Mouse (Mus musculus) thymus, adult 18-20 months (tissue): Measurements from ENCODE around the gene Slc9a6.

Experiments used
- DNase-seq, 2 experiments: peaks; one replicate each; pipeline ENCODE4 v3.0.0; 2022; ENCODE audit warnings: mixed read lengths in 2 of 2

Slc9a6 gene

DNA sequence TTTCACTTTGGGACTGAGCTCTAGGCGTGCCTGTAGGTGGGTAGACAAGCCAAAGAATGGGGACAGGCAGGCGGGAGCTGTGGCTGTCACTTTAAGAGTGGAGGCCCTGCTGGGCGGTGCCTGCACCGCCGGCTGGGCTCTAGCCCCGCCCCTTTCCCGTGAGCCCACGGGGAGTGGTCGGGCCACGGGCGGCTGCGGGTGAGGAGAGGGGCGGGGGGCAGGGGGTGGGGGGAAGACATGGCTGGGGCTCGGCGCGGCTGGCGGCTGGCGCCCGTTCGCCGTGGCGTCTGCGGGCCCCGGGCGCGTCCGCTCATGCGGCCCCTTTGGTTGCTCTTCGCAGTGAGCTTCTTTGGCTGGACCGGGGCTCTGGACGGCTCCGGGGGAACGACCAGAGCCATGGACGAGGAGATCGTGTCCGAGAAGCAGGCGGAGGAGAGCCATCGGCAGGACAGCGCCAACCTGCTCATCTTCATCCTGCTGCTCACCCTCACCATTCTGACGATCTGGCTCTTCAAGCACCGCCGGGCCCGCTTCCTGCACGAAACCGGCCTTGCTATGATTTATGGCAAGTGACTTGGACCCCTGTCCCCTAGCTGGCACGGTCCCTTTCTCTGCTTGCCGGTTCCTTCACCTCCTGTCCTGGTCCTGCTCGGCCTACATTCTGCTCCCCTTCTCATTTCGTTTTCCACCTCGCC, at the start of gene Slc9a6:
Gene Slc9a6 (plus strand): TSS at position 135 of the 695 bp plus-strand sequence.
- peak; percentile 64 to 75 for DNase-seq

DNA sequence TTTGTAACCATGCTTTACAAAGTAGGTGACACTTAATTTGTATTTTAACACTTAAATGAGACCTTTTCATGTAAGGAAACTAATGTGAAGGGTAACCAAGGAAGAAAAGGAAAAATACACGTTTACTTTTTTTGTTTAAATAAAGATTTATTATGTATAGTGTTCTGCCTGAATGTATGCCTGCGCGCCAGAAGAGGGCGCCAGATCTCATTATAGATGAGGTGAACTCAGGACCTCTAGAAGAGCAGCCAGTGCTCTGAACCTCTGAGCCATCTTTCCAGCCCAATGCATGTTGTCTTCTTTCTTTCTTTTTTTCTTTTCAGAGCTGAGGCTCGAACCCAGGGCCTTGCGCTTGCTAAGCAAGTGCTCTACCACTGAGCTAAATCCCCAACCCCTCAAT, 37.1 kb upstream of the Slc9a6 start:
- no peak for DNase-seq

DNA sequence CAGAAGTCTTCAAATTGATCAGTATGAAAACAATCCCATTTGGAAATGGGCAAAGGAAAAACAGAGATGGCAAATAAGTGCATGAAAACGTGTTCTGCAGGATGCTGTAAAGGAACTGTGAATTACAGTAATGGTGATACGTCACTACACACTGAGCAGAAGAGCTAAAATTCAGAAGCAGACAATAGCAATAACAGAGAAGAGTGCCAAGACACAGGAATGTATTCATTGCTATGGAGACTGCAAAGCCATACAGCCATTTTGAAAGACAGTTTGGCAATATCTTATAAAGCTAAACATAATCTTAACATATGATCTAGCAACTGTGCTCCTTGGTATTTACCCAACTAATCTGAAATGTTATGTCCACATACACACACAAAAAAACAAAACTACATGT, 31.4 kb upstream of the Slc9a6 start:
- DNase-seq: no peak

DNA sequence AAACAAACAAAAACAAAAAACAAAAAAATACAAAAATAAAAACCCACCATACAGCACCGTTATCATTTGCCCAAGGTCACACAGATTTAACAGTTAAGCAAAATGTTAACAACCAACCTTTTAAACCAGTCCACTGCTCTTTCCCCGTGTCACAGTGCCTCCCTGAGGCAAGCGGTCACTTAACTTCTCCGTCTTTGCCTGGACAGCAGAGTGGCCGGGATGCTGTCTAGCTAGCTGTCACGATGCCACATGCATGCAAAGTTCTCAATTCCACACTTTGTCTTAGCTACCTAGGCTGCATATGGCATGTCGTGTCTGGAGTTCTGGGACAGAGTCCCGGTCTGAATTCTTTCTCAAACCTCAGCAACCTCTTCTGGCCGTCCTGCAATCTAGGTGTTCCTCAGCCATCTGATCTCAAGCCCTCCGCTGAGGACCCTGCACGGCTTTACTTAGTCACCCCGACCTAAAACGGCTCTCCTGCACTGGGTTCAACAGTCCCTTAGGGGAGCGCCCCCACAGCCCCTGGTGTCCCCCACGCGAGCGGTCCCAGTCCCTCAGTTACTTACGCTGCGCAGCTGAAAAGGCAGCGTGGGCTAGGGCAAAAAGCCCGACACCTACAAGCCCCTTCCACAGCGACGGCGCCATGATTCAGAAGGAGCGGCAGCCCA, 12.2 kb upstream of the Slc9a6 start:
- DNase-seq: no peak

DNA sequence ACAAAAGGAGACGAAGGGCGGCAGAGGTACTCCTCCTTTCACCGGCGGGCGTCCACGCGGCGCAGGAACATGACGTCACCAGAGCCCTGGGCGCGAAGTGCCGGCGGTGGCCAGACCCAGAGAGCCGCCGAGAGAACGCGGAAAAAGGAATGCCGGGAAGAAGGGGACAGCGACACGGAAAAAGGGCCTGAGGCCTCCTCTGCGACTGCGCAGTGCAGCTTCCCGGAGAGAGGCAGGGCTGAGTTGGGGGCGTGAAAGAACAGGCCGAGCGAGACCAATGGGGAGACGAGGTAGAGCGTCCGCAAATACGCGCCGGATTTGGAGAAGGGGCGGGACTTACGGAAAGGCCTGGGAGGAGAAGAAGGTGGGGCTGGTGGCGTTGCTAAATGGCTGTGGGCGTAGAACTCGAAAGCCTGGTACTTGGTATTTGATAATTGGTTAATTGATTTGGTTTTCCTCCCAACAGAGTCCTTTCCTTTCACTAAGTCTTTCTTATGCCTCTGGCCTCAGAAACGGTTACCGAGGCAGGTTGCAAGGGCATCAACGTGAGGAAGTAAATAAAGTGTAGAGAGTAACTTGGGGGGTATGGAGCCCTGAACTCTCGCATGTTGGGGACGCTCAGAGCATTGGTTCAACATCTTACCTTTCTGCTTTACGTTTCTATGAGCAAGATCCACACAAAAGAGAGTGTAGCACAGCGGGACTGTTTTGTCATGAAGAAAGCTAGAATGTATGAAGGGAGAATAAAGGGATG, 11.5 kb upstream of the Slc9a6 start, which contains the start of gene Mmgt1:
Gene Mmgt1 (minus strand): TSS at position 183 of the 754 bp plus-strand sequence.
- DNase-seq: peak; percentile 85 to 92

DNA sequence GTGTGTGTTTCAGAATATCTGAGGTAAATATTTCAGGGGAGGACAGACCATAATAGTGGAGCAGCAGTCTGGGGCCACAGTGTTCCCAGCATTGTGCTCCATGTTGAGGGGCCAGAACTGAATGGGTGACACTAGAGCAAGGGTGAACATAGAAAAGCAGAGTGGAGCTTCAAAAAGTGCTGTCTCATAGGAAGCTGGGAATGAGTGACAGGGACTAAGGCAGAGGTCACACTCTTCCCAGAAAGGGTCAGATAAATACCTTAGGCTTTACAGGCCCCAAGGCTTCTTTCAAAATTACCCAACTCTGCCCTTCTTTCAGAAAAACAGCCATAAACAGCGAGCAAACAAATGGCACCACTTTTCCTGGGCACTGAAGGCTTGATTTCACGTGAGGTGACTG, 3.0 kb upstream of the Slc9a6 start:
- DNase-seq: no peak

DNA sequence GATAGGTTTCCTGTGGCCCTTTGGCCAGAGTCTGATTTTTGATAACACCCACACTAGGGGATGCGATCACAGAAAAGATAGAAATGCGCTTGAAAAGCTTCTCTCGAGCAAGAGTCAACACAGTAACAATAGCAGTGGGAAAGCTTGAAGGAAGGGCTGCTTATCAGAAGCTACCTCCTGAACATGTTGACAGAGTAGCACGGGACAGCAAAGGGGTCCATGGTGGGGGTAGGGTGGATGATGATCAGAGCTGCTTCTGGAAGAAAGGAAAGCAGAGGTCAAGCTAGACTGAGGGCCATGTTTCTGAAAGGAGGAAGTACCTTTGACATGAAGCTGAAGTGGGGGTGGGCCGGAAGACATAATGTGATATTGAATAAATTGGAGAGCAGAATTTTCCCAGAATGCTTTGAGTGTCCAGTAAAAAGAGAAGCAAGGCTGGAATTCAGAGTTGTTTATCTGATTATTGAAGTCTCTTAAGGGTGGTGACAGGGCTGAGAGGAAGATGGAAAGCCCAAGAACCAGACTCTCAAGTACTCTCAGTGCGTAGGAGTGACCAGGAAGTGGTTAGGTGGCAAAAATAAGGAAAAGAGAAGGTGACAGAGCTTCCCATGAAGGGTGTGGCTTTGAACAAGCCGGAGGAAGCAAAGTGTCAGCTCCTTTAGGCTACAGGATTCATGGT, 2.4 kb upstream of the Slc9a6 start:
- no peak for DNase-seq

DNA sequence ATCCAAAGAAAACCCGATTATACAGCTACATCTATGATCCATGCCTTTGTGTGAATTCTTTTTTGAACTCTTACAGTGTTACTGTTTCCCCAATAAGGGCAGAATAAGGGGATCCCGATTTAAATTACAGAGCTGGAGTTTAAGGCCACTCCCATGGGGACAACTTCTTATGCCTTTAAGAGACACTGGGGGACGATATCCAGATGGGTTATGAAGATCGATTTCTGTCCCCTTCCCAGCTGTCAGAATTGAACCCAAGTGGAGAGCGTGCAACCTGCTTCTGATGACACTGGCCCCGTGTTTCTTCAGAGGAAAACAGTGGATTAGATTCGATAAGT, 303 bp upstream of the Slc9a6 start:
- DNase-seq: no peak

DNA sequence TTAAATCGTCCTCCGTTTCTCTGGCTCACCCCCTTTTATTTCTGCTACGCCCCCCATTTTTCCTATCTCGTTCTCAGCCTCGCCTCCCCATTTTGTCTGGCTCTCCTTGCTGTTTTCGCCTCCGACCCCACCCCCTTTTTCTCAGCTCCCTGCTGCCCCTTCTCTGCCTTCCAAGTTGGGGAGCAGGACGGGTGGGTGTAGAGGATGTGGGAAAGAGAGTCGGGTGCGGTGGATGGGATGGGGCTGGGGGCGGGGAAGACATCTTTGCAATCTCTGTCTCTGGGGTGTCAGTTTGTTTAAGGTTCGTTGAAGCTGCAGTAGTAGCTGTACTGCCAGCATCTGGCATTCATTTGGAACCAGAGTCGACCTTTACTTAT, 749 bp downstream of the Slc9a6 start:
- DNase-seq: peak; percentile 8 to 20

DNA sequence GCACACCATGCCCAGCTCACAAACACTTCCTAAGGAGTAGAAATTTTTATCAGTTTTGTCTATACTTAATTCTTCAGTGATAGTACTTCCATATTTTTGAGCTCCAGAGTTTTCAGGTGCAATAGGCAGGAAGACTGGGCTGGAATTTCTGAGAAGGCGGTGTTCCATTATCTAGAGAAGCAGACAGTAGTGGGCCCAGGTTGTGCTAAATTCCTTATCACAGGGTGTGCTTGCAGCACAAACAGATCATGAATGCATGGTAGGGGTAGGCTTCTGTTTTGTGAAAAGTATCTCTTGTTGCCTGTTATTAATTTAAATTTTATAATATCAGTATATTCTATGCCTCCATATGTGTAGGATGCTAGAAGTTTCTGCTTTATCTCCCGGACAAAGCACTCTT, 5.7 kb downstream of the Slc9a6 start:
- DNase-seq: no peak

DNA sequence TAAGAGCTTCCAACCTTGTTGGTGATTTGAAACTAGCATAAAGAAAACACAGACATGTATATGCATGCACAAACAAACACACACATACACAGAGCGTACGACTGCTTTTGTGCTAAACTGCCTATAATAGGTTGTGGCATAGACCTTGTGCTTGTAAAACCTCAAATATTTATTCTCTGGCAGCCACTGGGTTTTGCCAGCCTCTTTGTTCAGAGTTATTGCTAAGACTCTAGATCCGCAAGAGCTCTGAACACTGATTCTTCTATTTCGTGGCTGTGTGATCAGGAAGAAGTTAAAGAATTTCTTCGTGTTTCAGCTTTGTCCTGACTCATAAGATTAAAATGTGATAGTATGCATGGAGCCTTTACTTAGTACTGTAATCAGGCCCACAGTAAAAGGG, 26.6 kb downstream of the Slc9a6 start:
- DNase-seq: no peak

DNA sequence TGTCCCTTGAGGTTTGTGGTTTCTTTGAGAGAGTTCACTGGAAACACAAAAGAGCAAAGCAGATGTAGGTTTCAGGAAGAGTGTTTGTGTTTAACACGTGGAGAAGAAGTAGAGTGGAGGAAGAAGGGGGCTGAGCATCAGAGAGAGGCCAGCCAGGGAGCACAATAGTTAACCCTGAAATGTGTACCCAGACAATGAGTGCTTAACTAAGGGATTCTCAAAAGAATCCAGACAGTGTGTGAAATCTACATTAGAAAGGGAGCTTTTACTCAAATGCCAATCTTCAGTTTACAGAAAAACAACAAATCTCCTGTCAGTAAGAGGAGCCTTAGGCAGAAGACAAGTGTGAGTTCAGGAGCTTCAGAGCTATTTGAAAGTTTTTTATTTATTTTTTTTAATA, 30.5 kb downstream of the Slc9a6 start:
- no peak for DNase-seq

DNA sequence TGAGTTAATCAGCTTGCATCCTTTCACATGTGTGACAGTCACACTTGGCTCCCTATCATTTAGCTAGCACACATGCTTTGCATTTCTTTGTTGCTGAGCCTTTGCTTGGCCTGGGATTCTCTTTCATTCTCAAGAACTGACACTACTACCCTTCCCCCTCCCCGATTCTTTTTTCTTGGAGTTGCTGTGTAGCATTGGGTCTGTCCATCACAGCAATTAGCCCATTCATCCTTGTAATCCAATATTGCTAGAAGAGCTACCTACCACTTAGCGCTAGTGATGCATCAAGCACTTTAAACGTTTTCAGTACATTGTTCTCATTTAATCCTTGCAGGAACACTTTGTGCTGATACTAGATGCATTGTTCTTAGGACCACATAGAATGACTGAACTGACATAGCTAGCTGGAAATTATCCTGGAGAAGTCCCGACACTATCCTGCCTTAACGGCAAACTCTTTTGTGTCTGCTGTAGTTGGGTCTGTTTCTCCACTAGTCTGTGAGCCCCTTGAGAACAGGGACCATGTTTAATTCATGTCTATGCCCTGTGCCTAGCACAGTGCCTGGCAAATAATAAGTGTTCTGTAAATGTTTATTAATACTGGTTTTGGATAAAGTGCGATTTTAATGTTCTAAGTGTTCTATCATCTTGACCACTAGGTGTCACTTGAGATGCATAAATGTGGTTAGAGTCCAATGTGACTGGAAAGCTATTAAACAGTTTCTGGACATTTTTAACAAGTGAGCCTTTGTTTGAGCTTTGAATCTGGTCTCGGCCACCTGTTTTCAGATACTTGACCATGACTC, 40.2 kb downstream of the Slc9a6 start:
- no peak for DNase-seq

DNA sequence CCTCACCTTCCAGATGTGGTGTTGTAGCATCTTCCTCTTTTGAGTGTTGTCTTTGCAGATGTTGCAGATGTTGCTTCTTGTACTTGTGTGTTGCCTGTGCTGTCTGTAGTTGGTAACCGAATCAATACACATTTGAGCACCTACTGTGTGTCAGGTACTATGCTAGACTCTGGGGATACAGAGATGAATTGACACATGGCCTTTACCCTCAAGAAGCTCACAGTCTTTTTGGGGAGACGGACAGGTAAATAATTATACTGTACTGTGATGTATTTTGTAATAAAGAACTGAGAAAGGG, 40.7 kb downstream of the Slc9a6 start:
- no peak for DNase-seq

DNA sequence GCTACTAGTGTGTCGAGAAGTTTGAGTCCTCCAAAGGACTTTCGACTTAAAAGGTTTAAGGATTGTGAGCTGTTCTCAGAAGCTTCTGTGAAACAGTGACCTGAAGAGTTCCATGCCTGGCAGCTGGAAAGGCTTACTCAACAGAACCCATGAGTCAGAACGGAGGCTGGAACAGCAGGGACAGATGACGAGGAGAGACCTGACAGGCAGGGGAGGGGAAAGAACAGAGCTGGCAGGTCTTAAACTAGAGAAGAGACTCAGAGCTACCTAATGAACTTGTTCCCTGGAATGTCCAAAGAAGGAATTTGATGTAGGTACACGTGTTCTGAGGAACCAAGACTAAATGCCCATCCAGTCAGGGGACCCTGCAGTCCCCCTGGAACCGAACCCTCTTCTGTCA, 41.3 kb downstream of the Slc9a6 start:
- no peak for DNase-seq

DNA sequence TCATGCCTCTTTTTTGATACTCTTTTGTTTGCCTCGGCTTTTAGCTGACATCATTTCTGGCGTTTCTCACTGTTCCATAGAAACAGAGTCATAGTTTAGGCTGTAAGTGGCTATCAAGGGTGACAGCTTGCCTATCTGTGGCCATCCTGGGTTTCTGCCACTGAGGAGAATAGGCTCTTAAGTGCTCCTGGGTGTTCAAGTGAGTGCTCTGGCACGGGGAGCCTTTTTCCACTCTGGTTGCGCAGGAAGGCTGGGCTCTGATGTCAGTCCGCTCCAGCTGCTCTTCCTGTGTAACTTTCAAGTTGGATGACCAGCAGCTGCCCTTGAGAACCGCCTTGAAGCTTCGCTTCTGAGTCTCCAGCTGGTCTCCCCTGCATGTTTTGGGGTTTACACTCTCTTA, 42.2 kb downstream of the Slc9a6 start:
- no peak for DNase-seq

DNA sequence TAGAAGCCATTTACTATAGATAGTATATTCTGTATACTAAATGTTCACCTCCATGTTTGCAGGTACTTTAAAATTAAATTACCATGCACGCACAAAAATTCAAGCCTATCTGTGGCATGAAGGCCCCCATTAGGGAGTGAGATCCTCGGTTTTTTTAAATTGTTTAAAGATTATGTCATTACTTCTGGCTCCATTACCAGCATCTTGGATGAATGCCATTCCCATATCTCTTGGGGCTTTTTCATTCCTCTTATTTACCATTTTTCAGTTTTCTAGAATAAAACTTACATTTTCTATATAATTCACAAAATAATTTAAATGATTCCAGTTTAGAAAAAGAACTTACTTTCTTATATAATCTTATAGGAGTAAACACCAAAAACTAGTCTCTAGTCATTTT, 46.1 kb downstream of the Slc9a6 start:
- no peak for DNase-seq

DNA sequence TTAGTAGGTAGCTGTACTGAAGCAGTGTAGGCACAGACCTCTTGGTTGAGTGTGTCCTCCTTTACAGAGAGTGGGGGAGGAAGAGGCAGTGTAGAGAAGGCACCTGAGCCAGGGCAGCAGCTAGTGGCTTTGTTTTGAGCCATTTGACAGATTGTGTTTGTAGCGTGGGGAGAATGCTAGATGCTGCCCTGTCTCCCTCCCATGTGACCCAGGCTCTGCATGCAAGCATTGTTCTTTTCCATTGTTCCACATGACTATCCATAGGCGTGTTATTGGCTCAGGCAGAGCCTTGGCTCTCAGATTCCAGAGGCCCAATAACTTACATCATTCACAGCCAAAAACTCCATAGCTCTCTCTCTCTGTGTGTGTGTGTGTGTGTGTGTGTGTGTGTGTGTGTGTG, 49.7 kb downstream of the Slc9a6 start:
- DNase-seq: no peak

DNA sequence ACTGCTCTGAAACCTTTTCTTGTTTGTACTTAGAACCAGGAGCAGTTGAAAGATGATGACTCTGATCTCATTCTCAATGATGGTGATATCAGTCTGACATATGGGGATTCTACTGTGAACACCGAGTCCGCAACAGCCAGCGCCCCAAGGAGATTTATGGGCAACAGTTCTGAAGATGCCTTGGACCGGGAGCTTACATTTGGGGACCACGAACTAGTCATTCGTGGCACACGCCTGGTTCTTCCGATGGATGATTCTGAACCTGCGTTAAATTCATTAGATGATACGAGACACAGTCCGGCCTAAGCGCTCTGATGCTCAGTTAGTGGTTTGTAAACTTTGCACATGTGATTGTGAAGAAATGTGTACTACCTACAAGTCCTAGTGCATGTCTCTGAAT, 51.6 kb downstream of the Slc9a6 start:
- DNase-seq: no peak

DNA sequence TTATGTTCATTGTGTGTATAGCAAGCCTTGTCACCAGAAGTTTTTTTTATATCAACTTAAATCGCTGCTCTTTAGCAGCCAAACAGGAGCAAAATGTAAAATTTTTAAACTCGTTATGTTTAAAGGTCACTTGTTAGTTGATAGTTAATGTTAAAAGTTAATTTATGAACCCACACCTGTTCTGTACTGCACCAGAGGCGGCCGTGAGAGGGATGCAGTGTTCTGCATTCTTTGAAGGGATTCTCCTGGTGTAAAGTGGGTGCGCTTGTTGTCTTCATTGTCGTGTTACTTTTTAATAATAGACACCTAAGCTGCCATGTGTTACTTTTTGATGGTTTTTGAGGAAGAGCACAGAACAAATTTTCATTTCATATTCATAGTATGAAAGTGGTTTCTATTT, 52.8 kb downstream of the Slc9a6 start:
- no peak for DNase-seq

DNA sequence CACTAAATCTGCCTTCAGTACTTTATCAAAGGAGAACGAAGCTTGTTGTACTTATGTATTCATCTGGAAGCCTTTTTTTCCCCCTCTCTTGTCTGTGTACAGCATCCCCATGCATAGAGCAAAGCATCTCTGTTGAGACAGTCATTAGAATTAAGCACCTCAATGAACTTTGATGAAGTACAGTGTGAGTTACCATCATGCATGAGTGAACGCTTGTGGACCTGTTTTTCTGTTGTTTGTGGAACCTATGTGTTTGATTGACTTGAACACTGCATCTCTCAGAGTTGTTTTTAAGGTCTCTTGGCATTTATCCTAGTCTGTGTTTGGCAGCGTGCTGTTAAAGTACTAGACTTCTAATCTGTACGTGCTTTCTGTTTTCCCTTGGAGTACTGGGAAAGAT, 53.8 kb downstream of the Slc9a6 start:
- no peak for DNase-seq

DNA sequence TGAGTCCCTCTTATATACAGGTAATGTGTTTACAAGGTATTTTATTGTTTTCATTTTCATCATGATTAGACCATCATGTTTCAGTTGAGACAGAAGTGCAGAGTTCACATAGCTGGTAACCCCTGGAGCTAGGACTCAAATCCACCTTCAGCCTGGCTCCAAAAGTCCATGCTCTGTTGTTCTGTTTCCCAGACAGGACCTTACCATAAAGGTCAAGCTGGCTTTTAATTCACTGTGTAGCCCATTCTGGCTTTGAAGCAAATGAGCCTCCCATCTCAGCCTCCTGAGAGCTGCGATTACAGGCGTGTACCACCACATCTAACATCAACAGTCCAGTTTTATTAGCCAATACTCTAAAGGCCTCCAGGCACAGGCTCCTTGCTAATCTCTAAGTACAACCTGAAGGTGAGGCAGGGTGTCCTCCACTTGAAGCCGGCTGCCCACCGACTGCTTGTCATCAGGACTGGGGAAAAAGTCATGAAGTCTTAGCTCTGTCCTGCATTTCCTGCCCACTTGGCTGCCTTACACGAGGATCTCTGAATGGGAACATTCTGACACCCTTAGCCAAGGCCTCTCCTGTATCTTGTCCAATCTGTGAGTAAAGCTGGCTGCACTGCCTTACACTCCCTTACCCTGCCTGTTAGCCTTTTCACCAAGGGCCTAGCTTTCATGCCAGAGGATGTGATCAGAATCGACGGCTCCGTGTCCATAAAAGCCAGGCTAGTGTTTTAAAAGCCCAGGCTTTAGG, 55.8 kb downstream of the Slc9a6 start:
- DNase-seq: no peak
